Mouse (Mus musculus) MEL (cell line): ENCODE data around the gene Efna5. TPM values are rescaled to one million over a fixed set of nuclear protein-coding genes. Genes with fewer than 3 reads are reported as not detected.

Experiments used
- DNase-seq: peaks from one replicate; pipeline ENCODE4 v3.0.0; 2011; ENCODE audit warnings: low read depth, low spot score
- H3K27ac ChIP-seq: 2 replicates; pipeline ENCODE4 v1.5.1; 2012; ENCODE audit warnings: low read depth, mild to moderate bottlenecking, control low read depth, low read length, moderate library complexity; ENCODE audit not compliant: control insufficient read depth
- H3K27me3 ChIP-seq, 2 experiments: fragments of 150-350 bp in 1 of 2; sonication (generic) in 1 of 2; 2 replicates each; pipeline ENCODE4 v1.6.1; 2012; ENCODE audit warnings: low read length in 2 of 2, mild to moderate bottlenecking in 2 of 2, improper control_type of control experiment in 1 of 2, moderate library complexity in 1 of 2; ENCODE audit not compliant: insufficient read depth in 2 of 2, control insufficient read depth in 1 of 2
- H3K36me3 ChIP-seq, 2 experiments: 2 replicates each; pipeline ENCODE4 v1.6.1; 2012 to 2014; ENCODE audit warnings: low read length in 2 of 2, improper control_type of control experiment in 1 of 2, inconsistent platforms in 1 of 2, mild to moderate bottlenecking in 1 of 2; ENCODE audit not compliant: insufficient read depth in 2 of 2, control insufficient read depth in 1 of 2
- H3K4me1 ChIP-seq, 2 experiments: fragments of 150-350 bp in 1 of 2; sonication (generic) in 1 of 2; 2 replicates each; pipeline ENCODE4 v1.6.1; 2012; ENCODE audit warnings: low read length in 2 of 2, improper control_type of control experiment in 1 of 2, mild to moderate bottlenecking in 1 of 2; ENCODE audit not compliant: insufficient read depth in 2 of 2, control insufficient read depth in 1 of 2
- H3K4me3 ChIP-seq, 2 experiments: fragments of 150-350 bp in 1 of 2; sonication (generic) in 1 of 2; 2 replicates each; pipeline ENCODE4 v1.5.1; 2012; ENCODE audit warnings: low read depth in 2 of 2, low read length in 2 of 2, mild to moderate bottlenecking in 2 of 2, moderate library complexity in 2 of 2, control low read depth in 1 of 2, improper control_type of control experiment in 1 of 2; ENCODE audit not compliant: control insufficient read depth in 1 of 2, insufficient read depth in 1 of 2
- H3K79me2 ChIP-seq: 2 replicates; pipeline ENCODE4 v1.6.1; 2012; ENCODE audit warnings: mild to moderate bottlenecking, low read length, moderate library complexity; ENCODE audit not compliant: control insufficient read depth, poor library complexity, insufficient read depth
- H3K9ac ChIP-seq: 2 replicates; pipeline ENCODE4 v1.6.1; 2012; ENCODE audit warnings: low read depth, mild to moderate bottlenecking, control low read depth, low read length, moderate library complexity; ENCODE audit not compliant: control insufficient read depth, poor library complexity, severe bottlenecking
- H3K9me3 ChIP-seq: fragments of 150-350 bp; sonication (generic); replicated peaks from 2 replicates; pipeline ENCODE4 v1.6.1; 2012; ENCODE audit warnings: mild to moderate bottlenecking, low read length, improper control_type of control experiment, moderate library complexity; ENCODE audit not compliant: insufficient read depth
- CHD1 ChIP-seq: IDR thresholded peaks from 2 replicates; pipeline ENCODE4 v1.6.1; 2012; ENCODE audit warnings: low read depth, mild to moderate bottlenecking, inconsistent platforms, low read length, improper control_type of control experiment
- CHD2 ChIP-seq: IDR thresholded peaks from 2 replicates; pipeline ENCODE4 v1.6.1; 2011; ENCODE audit warnings: low read length, improper control_type of control experiment
- ELF1 ChIP-seq: IDR thresholded peaks from 2 replicates; pipeline ENCODE4 v1.6.1; 2014; ENCODE audit warnings: low read depth, mild to moderate bottlenecking, inconsistent platforms, low read length, improper control_type of control experiment, moderate library complexity
- EP300 ChIP-seq, 2 experiments: IDR thresholded peaks; 2 replicates each; pipeline ENCODE4 v1.6.1; 2011; ENCODE audit warnings: improper control_type of control experiment in 2 of 2, low read length in 2 of 2, low read depth in 1 of 2, mild to moderate bottlenecking in 1 of 2
- ETS1 ChIP-seq: IDR thresholded peaks from 2 replicates; pipeline ENCODE4 v1.6.1; 2012; ENCODE audit warnings: low read depth, mild to moderate bottlenecking, inconsistent platforms, low read length, improper control_type of control experiment, moderate library complexity
- GABPA ChIP-seq: IDR thresholded peaks from 2 replicates; pipeline ENCODE4 v1.6.1; 2012; ENCODE audit warnings: low read depth, mild to moderate bottlenecking, inconsistent platforms, low read length, improper control_type of control experiment, moderate library complexity
- HCFC1 ChIP-seq: IDR thresholded peaks from 2 replicates; pipeline ENCODE4 v1.6.1; 2012; ENCODE audit warnings: low read depth, mild to moderate bottlenecking, inconsistent platforms, low read length, improper control_type of control experiment, moderate library complexity
- KAT2A ChIP-seq: conservative IDR thresholded peaks from 2 replicates; pipeline ENCODE4 v1.6.1; 2012; ENCODE audit warnings: low read depth, low read length, improper control_type of control experiment, inconsistent platforms
- MAFK ChIP-seq: IDR thresholded peaks from 2 replicates; pipeline ENCODE4 v1.6.1; 2011; ENCODE audit warnings: low read depth, mild to moderate bottlenecking, low read length, improper control_type of control experiment, borderline replicate concordance
- MAX ChIP-seq: IDR thresholded peaks from 2 replicates; pipeline ENCODE4 v1.6.1; 2011; ENCODE audit warnings: low read length, improper control_type of control experiment
- MAZ ChIP-seq: IDR thresholded peaks from 2 replicates; pipeline ENCODE4 v1.6.1; 2012; ENCODE audit warnings: low read depth, mild to moderate bottlenecking, inconsistent platforms, low read length, improper control_type of control experiment
- MEF2A ChIP-seq: IDR thresholded peaks from 2 replicates; pipeline ENCODE4 v1.6.1; 2014; ENCODE audit warnings: low read depth, mild to moderate bottlenecking, inconsistent platforms, low read length, improper control_type of control experiment; ENCODE audit not compliant: poor library complexity, insufficient replicate concordance, severe bottlenecking; ENCODE audit errors: extremely low read depth
- MXI1 ChIP-seq: IDR thresholded peaks from 2 replicates; pipeline ENCODE4 v1.6.1; 2011; ENCODE audit warnings: mild to moderate bottlenecking, low read depth, low read length, improper control_type of control experiment
- MYB ChIP-seq: IDR thresholded peaks from 2 replicates; pipeline ENCODE4 v1.6.1; 2011; ENCODE audit warnings: mild to moderate bottlenecking, low read depth, low read length, improper control_type of control experiment
- MYC ChIP-seq: IDR thresholded peaks from 2 replicates; pipeline ENCODE4 v1.6.1; 2011; ENCODE audit warnings: low read depth, mild to moderate bottlenecking, low read length, improper control_type of control experiment, moderate library complexity
- NELFE ChIP-seq: IDR thresholded peaks from 2 replicates; pipeline ENCODE4 v1.6.1; 2011; ENCODE audit warnings: low read depth, low read length, improper control_type of control experiment
- NRF1 ChIP-seq: IDR thresholded peaks from 2 replicates; pipeline ENCODE4 v1.6.1; 2014; ENCODE audit warnings: low read depth, mild to moderate bottlenecking, inconsistent platforms, low read length, improper control_type of control experiment, moderate library complexity; ENCODE audit not compliant: poor library complexity, insufficient read depth, severe bottlenecking
- POLR2AphosphoS2 ChIP-seq: IDR thresholded peaks from 2 replicates; pipeline ENCODE4 v1.6.1; 2011; ENCODE audit warnings: low read length, improper control_type of control experiment
- RAD21 ChIP-seq: IDR thresholded peaks from 2 replicates; pipeline ENCODE4 v1.6.1; 2011; ENCODE audit warnings: mild to moderate bottlenecking, low read depth, low read length, improper control_type of control experiment
- RCOR1 ChIP-seq: IDR thresholded peaks from 2 replicates; pipeline ENCODE4 v1.6.1; 2012; ENCODE audit warnings: low read depth, mild to moderate bottlenecking, inconsistent platforms, low read length, improper control_type of control experiment
- SIN3A ChIP-seq: IDR thresholded peaks from 2 replicates; pipeline ENCODE4 v1.6.1; 2012; ENCODE audit warnings: low read length, improper control_type of control experiment, inconsistent platforms
- TBP ChIP-seq: IDR thresholded peaks from 2 replicates; pipeline ENCODE4 v1.8.0; 2011; ENCODE audit warnings: low read depth, low read length, improper control_type of control experiment
- UBTF ChIP-seq: IDR thresholded peaks from 2 replicates; pipeline ENCODE4 v1.6.1; 2012; ENCODE audit warnings: low read depth, mild to moderate bottlenecking, inconsistent platforms, low read length, improper control_type of control experiment, moderate library complexity, borderline replicate concordance; ENCODE audit not compliant: insufficient read depth
- USF2 ChIP-seq, 2 experiments: IDR thresholded peaks; 2 replicates each; pipeline ENCODE4 v1.6.1; 2011 to 2012; ENCODE audit warnings: improper control_type of control experiment in 2 of 2, low read length in 2 of 2, borderline replicate concordance in 1 of 2, inconsistent platforms in 1 of 2, low read depth in 1 of 2, mild to moderate bottlenecking in 1 of 2; ENCODE audit not compliant: insufficient read depth in 1 of 2
- ZC3H11A ChIP-seq: IDR thresholded peaks from 2 replicates; pipeline ENCODE4 v1.6.1; 2012; ENCODE audit warnings: low read depth, mild to moderate bottlenecking, inconsistent platforms, low read length, improper control_type of control experiment
- ZKSCAN1 ChIP-seq: IDR thresholded peaks from 2 replicates; pipeline ENCODE4 v1.6.1; 2012; ENCODE audit warnings: low read depth, mild to moderate bottlenecking, inconsistent platforms, low read length, improper control_type of control experiment, moderate library complexity
- ZMIZ1 ChIP-seq: IDR thresholded peaks from 2 replicates; pipeline ENCODE4 v1.6.1; 2012; ENCODE audit warnings: low read depth, mild to moderate bottlenecking, inconsistent platforms, low read length, improper control_type of control experiment, moderate library complexity
- ZNF384 ChIP-seq: IDR thresholded peaks from 2 replicates; pipeline ENCODE4 v1.6.1; 2012; ENCODE audit warnings: low read depth, mild to moderate bottlenecking, inconsistent platforms, low read length, improper control_type of control experiment
- polyA plus RNA-seq, 2 experiments: library from polyadenylated mRNA; stranded (reverse) in 1 of 2; unstranded in 1 of 2; fragments of >175 nt in 1 of 2; fragments of >200 nt in 1 of 2; gene quantifications; 2 replicates each; pipeline versions ENCODE4 v1.2.1 to v1.2.4; 2012; ENCODE audit warnings: low replicate concordance in 2 of 2, low read depth in 1 of 2; ENCODE audit not compliant: insufficient read length in 2 of 2, insufficient read depth in 1 of 2, missing spikeins in 1 of 2
- total RNA-seq: library from RNA; depleted of rRNA; stranded (reverse); fragments of 300-350 nt; gene quantifications from 2 replicates; pipeline ENCODE4 v1.2.3, GENCODE M21; 2012

Efna5 gene
- total and polyA plus RNA-seq, 3 experiments = not detected

DNA sequence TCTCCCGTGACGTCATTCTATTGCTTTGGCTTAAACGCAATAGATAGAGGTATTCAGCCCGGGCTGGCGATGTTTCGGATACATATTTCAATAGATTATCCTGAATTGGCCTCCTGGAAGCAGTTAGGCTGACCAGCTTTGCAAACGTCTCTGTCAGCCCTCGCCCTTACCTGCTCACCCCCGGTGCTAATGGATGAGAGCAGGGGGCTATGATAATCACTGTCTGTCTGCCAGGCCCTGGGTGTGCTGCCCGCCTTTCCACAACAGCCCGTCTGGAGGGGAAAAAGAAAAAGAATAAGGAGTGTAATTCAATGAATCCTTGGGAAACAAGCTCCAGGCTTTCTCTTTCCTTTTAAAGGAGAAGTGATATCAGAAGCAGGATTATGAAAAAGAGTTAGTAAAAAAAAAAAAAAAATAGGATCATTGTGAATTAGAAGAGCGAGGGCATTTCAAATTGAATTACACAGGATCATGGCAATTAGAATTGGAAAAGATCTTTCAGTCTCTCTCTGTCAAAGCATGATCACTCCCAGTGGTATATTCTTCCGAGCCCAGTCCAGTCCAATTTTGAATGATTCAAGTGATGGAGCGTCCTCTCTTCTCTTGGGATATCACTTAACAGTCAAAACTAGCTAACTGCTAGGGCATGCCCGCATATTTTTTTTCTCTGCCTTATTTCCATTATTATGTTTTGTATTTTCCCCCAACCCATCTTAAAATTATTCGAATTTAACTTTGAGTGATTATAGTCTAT lies 24.8 kb upstream of the Efna5 start:
- no peak overlapping the region for H3K4me3 ChIP-seq
- no peaks in the 10 kb centered on the region for H3K4me1 ChIP-seq
- no peaks in the 10 kb centered on the region for H3K79me2 ChIP-seq
- no peaks in the 10 kb centered on the region for H3K36me3 ChIP-seq
- no peak overlapping the region for H3K9ac ChIP-seq
- TF ChIP-seq ZKSCAN1 (no peak), MYB (no peak), MXI1 (no peak), KAT2A (no peak), ELF1 (no peak), RCOR1 (no peak), MEF2A (no peak), TBP (no peak), UBTF (no peak), MYC (no peak), ZMIZ1 (no peak), RAD21 (no peak), ETS1 (no peak), MAZ (no peak), CHD1 (no peak)
- no peaks in the 10 kb centered on the region for H3K9me3 ChIP-seq
- H3K27ac ChIP-seq = no peak overlapping the region
- H3K27me3 ChIP-seq = no peaks in the 10 kb centered on the region
- DNase-seq = no peak

DNA sequence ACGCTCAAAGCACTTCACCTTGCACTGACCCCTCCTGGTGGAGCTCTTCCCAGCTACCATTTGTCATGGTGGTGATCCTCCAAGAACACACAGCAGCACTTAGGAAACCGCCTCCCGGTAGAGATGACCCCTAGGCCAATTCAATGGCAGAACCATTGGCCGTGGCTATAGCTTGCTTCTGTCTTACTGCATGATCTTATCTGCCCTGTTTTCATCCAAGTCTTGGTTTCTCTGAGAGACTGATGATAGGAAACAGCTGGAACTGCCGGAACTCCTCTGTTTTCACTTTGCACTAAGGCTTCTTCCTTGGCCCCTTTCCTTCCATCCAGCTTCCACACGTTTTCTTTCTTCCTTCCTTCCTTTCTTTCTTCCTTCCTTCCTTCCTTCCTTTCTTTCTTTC lies 17.9 kb upstream of the Efna5 start:
- TF ChIP-seq TBP = no peak
- no peak for TF ChIP-seq MAFK
- no peak for TF ChIP-seq MEF2A
- no peak for TF ChIP-seq ZNF384
- no peak for TF ChIP-seq ZMIZ1
- no peak for TF ChIP-seq ZKSCAN1
- no peak for TF ChIP-seq HCFC1
- TF ChIP-seq POLR2AphosphoS2 = no peak
- no peak for TF ChIP-seq CHD2
- TF ChIP-seq NELFE = no peak
- no peak for TF ChIP-seq NRF1
- no peak for TF ChIP-seq ZC3H11A
- no peak for TF ChIP-seq RAD21
- TF ChIP-seq GABPA = no peak
- TF ChIP-seq MAZ = no peak
- TF ChIP-seq EP300 (IDR thresholded peaks at IDR 0.05; ENCODE audit: low read depth in 1 of 2, low read length in 2 of 2) = no peak
- no peak for TF ChIP-seq USF2 (IDR thresholded peaks at IDR 0.05; ENCODE audit: borderline replicate concordance in 1 of 2, insufficient read depth in 1 of 2, low read depth in 1 of 2, low read length in 2 of 2)
- TF ChIP-seq MAX = no peak
- TF ChIP-seq KAT2A = no peak
- no peak for TF ChIP-seq SIN3A

More for the DNA sequence above, 17.9 kb upstream of the Efna5 start:
- no peaks in the 10 kb centered on the region for H3K79me2 ChIP-seq
- no peak for DNase-seq
- no peaks in the 10 kb centered on the region for H3K9me3 ChIP-seq
- no peak overlapping the region for H3K27ac ChIP-seq
- H3K27me3 ChIP-seq = no peaks in the 10 kb centered on the region
- H3K4me1 ChIP-seq = no peaks in the 10 kb centered on the region
- H3K9ac ChIP-seq = no peak overlapping the region
- H3K4me3 ChIP-seq = no peak overlapping the region
- no peaks in the 10 kb centered on the region for H3K36me3 ChIP-seq
